Mouse (Mus musculus) bone marrow macrophage, adult 2 months (primary cell): ENCODE data around the gene Grpel1.

Experiments used
- CTCF ChIP-seq: IDR thresholded peaks from 2 replicates; pipeline ENCODE4 v1.5.1; 2012; ENCODE audit warnings: low read depth, mild to moderate bottlenecking, low read length, moderate library complexity
- POLR2A ChIP-seq: IDR thresholded peaks from 2 replicates; pipeline ENCODE4 v1.6.1; 2012; ENCODE audit warnings: mild to moderate bottlenecking, low read depth, low read length, borderline replicate concordance

- TF ChIP-seq POLR2A: no peak
- TF ChIP-seq CTCF: peak; percentile 68; the same call in 1 of the 2 replicates
These were observed 9.5 kb downstream of the Grpel1 start for GRCm38 (mm10) chr5:36474283-36474682.
